Mouse (Mus musculus): Measurements from ENCODE around the gene Stab2. TPM values are rescaled to one million over a fixed set of nuclear protein-coding genes. Genes with fewer than 3 reads are reported as not detected.

Gene Stab2
- polyA plus RNA-seq (2015; fragmentation: Nextera tagmentation; extraction: Ambion mirVana), result 0.06 and 0.15 TPM in 2 replicates

GRCm38 (mm10) chr10:87007385-87008214 is at the start of gene Stab2:
TSS of gene Stab2 (minus strand) at chr10:87008025.
- Histone ChIP-seq H3K36me3 (ENCODE audit: control insufficient read depth, insufficient read depth) (no peaks in the 10 kb centered on the region), H3K4me3 (replicated peaks; ENCODE audit: low read length) (no peak within 1 kb of the TSS), H3K4me1 (replicated peaks; ENCODE audit: control insufficient read depth, insufficient read depth, low read length) (no peaks in the 10 kb centered on the region), H3K9me3 (ENCODE audit: control insufficient read depth, low read length) (no peaks in the 10 kb centered on the region), H3K27ac (ENCODE audit: low read length) (no peak within 1 kb of the TSS), H3K9ac (replicated peaks; ENCODE audit: low read depth, low read length) (no peak within 1 kb of the TSS), H3K27me3 (replicated peaks; ENCODE audit: control insufficient read depth, insufficient read depth, low read length) (no peaks in the 10 kb centered on the region), H3K4me2 (ENCODE audit: low read length) (no peak within 1 kb of the TSS)
- ATAC-seq, result no peak
- WGBS, result 65% methylated on average over 8 of the region's 8 CpGs

GRCm38 (mm10) chr10:87051714-87052113 is 43.9 kb upstream of the Stab2 start:
- Histone ChIP-seq H3K9me3 (ENCODE audit: control insufficient read depth, low read length) (no peaks in the 10 kb centered on the region), H3K9ac (replicated peaks; ENCODE audit: low read depth, low read length) (no peak overlapping the region), H3K27ac (ENCODE audit: low read length) (no peak overlapping the region), H3K4me1 (replicated peaks; ENCODE audit: control insufficient read depth, insufficient read depth, low read length) (no peaks in the 10 kb centered on the region; the same call in 1 of the 2 replicates), H3K27me3 (replicated peaks; ENCODE audit: control insufficient read depth, insufficient read depth, low read length) (no peaks in the 10 kb centered on the region), H3K4me3 (replicated peaks; ENCODE audit: low read length) (no peak overlapping the region), H3K36me3 (ENCODE audit: control insufficient read depth, insufficient read depth) (no peaks in the 10 kb centered on the region), H3K4me2 (ENCODE audit: low read length) (no peak overlapping the region)
- 72% methylated on average over 4 of the region's 4 CpGs for WGBS
- no peak for ATAC-seq

- H3K27ac ChIP-seq (ENCODE audit: low read length), result no peak overlapping the region
- no peak overlapping the region for H3K4me3 ChIP-seq (replicated peaks; ENCODE audit: low read length)
- WGBS, result 78% methylated on average over 3 of the region's 3 CpGs
- ATAC-seq, result no peak
- H3K9ac ChIP-seq (replicated peaks; ENCODE audit: low read depth, low read length), result no peak overlapping the region
- H3K36me3 ChIP-seq (ENCODE audit: control insufficient read depth, insufficient read depth), result no peaks in the 10 kb centered on the region
- no peaks in the 10 kb centered on the region for H3K27me3 ChIP-seq (replicated peaks; ENCODE audit: control insufficient read depth, insufficient read depth, low read length)
- H3K9me3 ChIP-seq (ENCODE audit: control insufficient read depth, low read length), result no peaks in the 10 kb centered on the region
- no peak overlapping the region for H3K4me2 ChIP-seq (ENCODE audit: low read length)
- peaks cover 2% of the 10 kb centered on the region; the same call in 1 of the 2 replicates for H3K4me1 ChIP-seq (replicated peaks; ENCODE audit: control insufficient read depth, insufficient read depth, low read length)
These were observed 41.4 kb upstream of the Stab2 start for GRCm38 (mm10) chr10:87049179-87049578.

GRCm38 (mm10) chr10:87046931-87047468 is 39.2 kb upstream of the Stab2 start:
- H3K4me2 ChIP-seq (ENCODE audit: low read length), result no peak overlapping the region
- H3K4me3 ChIP-seq (replicated peaks; ENCODE audit: low read length), result no peak overlapping the region
- H3K4me1 ChIP-seq (replicated peaks; ENCODE audit: control insufficient read depth, insufficient read depth, low read length), result peaks cover 2% of the 10 kb centered on the region; the same call in 1 of the 2 replicates
- H3K9ac ChIP-seq (replicated peaks; ENCODE audit: low read depth, low read length), result no peak overlapping the region
- 73% methylated on average over 10 of the region's 10 CpGs for WGBS
- H3K27ac ChIP-seq (ENCODE audit: low read length), result no peak overlapping the region
- H3K27me3 ChIP-seq (replicated peaks; ENCODE audit: control insufficient read depth, insufficient read depth, low read length), result no peaks in the 10 kb centered on the region
- peak; percentile 36; the same call in 1 of the 2 replicates for ATAC-seq
- no peaks in the 10 kb centered on the region for H3K36me3 ChIP-seq (ENCODE audit: control insufficient read depth, insufficient read depth)
- no peaks in the 10 kb centered on the region for H3K9me3 ChIP-seq (ENCODE audit: control insufficient read depth, low read length)

DNA sequence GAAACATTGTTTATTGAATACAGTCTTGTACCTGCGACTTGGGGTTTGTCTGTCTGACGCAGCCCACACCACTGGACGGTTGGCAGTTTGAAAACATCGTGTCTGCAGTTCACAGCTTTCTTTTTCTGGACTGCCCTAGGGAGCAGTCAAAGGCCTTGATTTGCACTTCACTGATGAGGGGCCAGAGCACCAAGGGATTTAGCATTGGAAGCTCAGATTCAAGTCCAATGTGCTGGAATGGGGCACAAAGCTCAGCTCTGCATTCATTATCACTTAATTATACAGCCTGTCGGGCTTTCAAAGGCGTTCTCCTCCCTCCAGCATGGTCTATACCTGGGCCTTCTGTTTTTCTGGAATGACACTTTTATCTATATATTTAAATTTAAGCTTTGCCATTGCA is 38.6 kb upstream of the Stab2 start:
- 5% methylated on average over 6 of the region's 6 CpGs for WGBS
- peaks cover 2% of the 10 kb centered on the region; the same call in 1 of the 2 replicates for H3K4me1 ChIP-seq (replicated peaks; ENCODE audit: control insufficient read depth, insufficient read depth, low read length)
- no peak overlapping the region for H3K4me2 ChIP-seq (ENCODE audit: low read length)
- H3K9me3 ChIP-seq (ENCODE audit: control insufficient read depth, low read length), result no peaks in the 10 kb centered on the region
- no peak overlapping the region for H3K27ac ChIP-seq (ENCODE audit: low read length)
- H3K36me3 ChIP-seq (ENCODE audit: control insufficient read depth, insufficient read depth), result no peaks in the 10 kb centered on the region
- no peaks in the 10 kb centered on the region for H3K27me3 ChIP-seq (replicated peaks; ENCODE audit: control insufficient read depth, insufficient read depth, low read length)
- no peak overlapping the region for H3K4me3 ChIP-seq (replicated peaks; ENCODE audit: low read length)
- no peak overlapping the region for H3K9ac ChIP-seq (replicated peaks; ENCODE audit: low read depth, low read length)
- ATAC-seq, result peak; percentile 71

DNA sequence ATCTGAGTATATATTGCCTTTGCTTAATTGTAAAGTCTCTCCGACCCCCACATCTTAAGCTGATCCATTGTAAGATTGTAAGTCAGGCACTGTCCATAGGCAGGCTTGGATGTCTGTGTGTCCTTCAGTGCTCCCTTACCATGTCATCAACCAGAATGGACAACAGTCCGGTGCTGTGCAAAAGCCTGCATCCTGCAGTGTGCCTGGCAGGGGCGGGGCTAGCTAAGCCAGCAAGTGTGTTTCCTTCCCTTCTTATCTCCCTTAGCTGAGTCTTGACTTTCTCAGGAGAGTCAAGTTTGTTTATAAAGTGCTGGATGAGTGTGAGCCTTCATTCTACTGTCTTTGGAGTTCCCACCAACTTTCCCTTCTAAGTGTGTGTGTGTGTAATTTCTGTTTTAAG is 37.4 kb upstream of the Stab2 start:
- Histone ChIP-seq H3K27ac (ENCODE audit: low read length) (no peak overlapping the region), H3K9me3 (ENCODE audit: control insufficient read depth, low read length) (no peaks in the 10 kb centered on the region), H3K9ac (replicated peaks; ENCODE audit: low read depth, low read length) (no peak overlapping the region), H3K4me2 (ENCODE audit: low read length) (no peak overlapping the region), H3K36me3 (ENCODE audit: control insufficient read depth, insufficient read depth) (no peaks in the 10 kb centered on the region), H3K4me3 (replicated peaks; ENCODE audit: low read length) (no peak overlapping the region), H3K27me3 (replicated peaks; ENCODE audit: control insufficient read depth, insufficient read depth, low read length) (no peaks in the 10 kb centered on the region), H3K4me1 (replicated peaks; ENCODE audit: control insufficient read depth, insufficient read depth, low read length) (peaks cover 2% of the 10 kb centered on the region; the same call in 1 of the 2 replicates)
- no peak for ATAC-seq
- 82% methylated on average over 3 of the region's 3 CpGs for WGBS

DNA sequence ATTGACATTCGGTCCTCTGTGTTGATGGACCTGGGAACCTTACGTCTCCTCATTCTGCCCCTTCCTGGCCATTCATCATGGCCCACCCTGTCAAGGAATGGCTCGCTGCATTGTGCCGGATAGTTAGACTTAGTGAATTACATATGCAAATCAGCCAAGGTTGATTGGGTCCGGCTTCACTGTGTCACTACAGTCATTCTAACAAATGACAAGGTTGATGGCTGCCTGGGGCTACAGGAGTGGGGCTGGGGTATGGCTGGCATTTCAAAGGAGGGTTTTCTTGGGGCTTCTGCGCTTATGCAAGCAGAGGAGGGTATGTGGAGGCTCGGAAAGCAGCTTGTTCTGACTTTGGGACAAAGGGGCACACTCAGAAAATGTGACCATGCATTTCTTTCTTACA is 33.4 kb upstream of the Stab2 start:
- Histone ChIP-seq H3K4me1 (replicated peaks; ENCODE audit: control insufficient read depth, insufficient read depth, low read length) (peaks cover 9% of the 10 kb centered on the region), H3K36me3 (ENCODE audit: control insufficient read depth, insufficient read depth) (no peaks in the 10 kb centered on the region), H3K9ac (replicated peaks; ENCODE audit: low read depth, low read length) (no peak overlapping the region), H3K9me3 (ENCODE audit: control insufficient read depth, low read length) (no peaks in the 10 kb centered on the region), H3K4me2 (ENCODE audit: low read length) (no peak overlapping the region), H3K4me3 (replicated peaks; ENCODE audit: low read length) (no peak overlapping the region), H3K27me3 (replicated peaks; ENCODE audit: control insufficient read depth, insufficient read depth, low read length) (no peaks in the 10 kb centered on the region), H3K27ac (ENCODE audit: low read length) (no peak overlapping the region)
- 47% methylated on average over 7 of the region's 7 CpGs for WGBS
- no peak for ATAC-seq

DNA sequence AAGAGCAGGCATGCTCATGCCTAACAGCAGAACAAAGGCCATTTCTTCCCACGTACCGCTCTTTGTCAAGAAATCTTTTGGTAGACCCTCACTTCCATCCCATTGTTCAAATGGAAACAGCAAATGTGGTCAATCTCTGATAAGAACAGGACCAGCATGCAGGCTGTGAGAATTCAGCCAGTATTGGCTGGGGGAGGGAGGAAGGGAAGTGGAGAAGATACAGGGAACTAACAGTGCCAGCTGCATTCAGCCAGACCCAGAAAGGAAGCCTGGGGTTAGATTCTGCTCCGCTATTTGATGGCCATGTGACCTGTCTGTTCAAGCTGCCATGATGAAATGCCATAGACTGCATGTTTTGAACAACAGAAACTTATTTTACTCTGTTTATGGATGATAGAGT is 32.0 kb upstream of the Stab2 start:
- peaks cover 20% of the 10 kb centered on the region for H3K4me1 ChIP-seq (replicated peaks; ENCODE audit: control insufficient read depth, insufficient read depth, low read length)
- H3K9me3 ChIP-seq (ENCODE audit: control insufficient read depth, low read length), result no peaks in the 10 kb centered on the region
- 83% methylated on average over 3 of the region's 3 CpGs for WGBS
- H3K9ac ChIP-seq (replicated peaks; ENCODE audit: low read depth, low read length), result no peak overlapping the region
- no peaks in the 10 kb centered on the region for H3K27me3 ChIP-seq (replicated peaks; ENCODE audit: control insufficient read depth, insufficient read depth, low read length)
- no peak overlapping the region for H3K4me3 ChIP-seq (replicated peaks; ENCODE audit: low read length)
- no peaks in the 10 kb centered on the region for H3K36me3 ChIP-seq (ENCODE audit: control insufficient read depth, insufficient read depth)
- H3K27ac ChIP-seq (ENCODE audit: low read length), result no peak overlapping the region
- H3K4me2 ChIP-seq (ENCODE audit: low read length), result no peak overlapping the region
- ATAC-seq, result no peak

DNA sequence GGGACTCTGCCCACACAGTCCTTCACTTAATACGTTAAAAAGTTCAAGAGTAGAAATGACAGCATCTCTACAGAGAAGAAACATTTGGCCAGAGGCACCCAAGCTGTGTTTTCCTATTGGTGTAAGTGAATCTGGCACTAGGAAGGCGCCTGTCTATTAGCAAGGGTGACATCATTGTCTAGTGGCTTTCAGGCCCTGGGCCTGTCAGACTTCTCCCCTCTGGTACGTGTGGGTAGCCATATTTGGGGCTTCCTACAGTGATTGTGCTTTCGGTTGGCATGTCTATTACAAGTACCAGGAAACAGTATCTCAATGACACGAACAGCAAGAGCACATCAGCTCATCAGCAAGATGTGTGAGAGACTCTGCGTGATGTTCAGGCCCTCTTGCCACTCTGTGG is 31.5 kb upstream of the Stab2 start:
- no peak for ATAC-seq
- 81% methylated on average over 6 of the region's 6 CpGs for WGBS

More for the DNA sequence above, 31.5 kb upstream of the Stab2 start:
- Histone ChIP-seq H3K27ac (ENCODE audit: low read length) (no peak overlapping the region), H3K4me3 (replicated peaks; ENCODE audit: low read length) (no peak overlapping the region), H3K9ac (replicated peaks; ENCODE audit: low read depth, low read length) (no peak overlapping the region), H3K36me3 (ENCODE audit: control insufficient read depth, insufficient read depth) (no peaks in the 10 kb centered on the region), H3K4me2 (ENCODE audit: low read length) (no peak overlapping the region), H3K27me3 (replicated peaks; ENCODE audit: control insufficient read depth, insufficient read depth, low read length) (no peaks in the 10 kb centered on the region), H3K9me3 (ENCODE audit: control insufficient read depth, low read length) (no peaks in the 10 kb centered on the region), H3K4me1 (replicated peaks; ENCODE audit: control insufficient read depth, insufficient read depth, low read length) (peaks cover 20% of the 10 kb centered on the region)

Data from forebrain, embryonic 16.5 days (tissue).